Mouse (Mus musculus) heart, adult 2 months (tissue): Measurements from ENCODE around the gene Fat2. TPM values are rescaled to one million over a fixed set of nuclear protein-coding genes. Genes with fewer than 3 reads are reported as not detected.

Experiments
- DNase-seq, 2 experiments: peaks; one replicate each; pipeline ENCODE4 v3.0.0; 2021
- H3K27ac ChIP-seq: fragments of 200-600 bp; 2 replicates; pipeline ENCODE4 v1.8.1; 2022
- H3K27me3 ChIP-seq: fragments of 200-500 bp; 2 replicates; pipeline ENCODE4 v1.6.1; 2012; ENCODE audit warnings: mild to moderate bottlenecking, low read length, inconsistent platforms, mixed read lengths; ENCODE audit not compliant: control insufficient read depth, insufficient read depth
- H3K36me3 ChIP-seq: fragments of 200-500 bp; 2 replicates; pipeline ENCODE4 v1.6.1; 2012; ENCODE audit warnings: low read length, inconsistent platforms; ENCODE audit not compliant: control insufficient read depth, insufficient read depth
- H3K4me1 ChIP-seq: fragments of 200-500 bp; 2 replicates; pipeline ENCODE4 v1.6.1; 2011; ENCODE audit warnings: low read length; ENCODE audit not compliant: control insufficient read depth, insufficient read depth
- H3K4me3 ChIP-seq: fragments of 200-600 bp; 2 replicates; pipeline ENCODE4 v1.8.1; 2022
- H3K79me2 ChIP-seq: fragments of 200-500 bp; replicated peaks from 2 replicates; pipeline ENCODE4 v1.6.1; 2012; ENCODE audit warnings: mild to moderate bottlenecking, inconsistent platforms, low read length, moderate library complexity, mixed read lengths; ENCODE audit not compliant: control insufficient read depth, insufficient read depth
- H3K9ac ChIP-seq: fragments of 200-500 bp; 2 replicates; pipeline ENCODE4 v1.6.1; 2012; ENCODE audit warnings: low read depth, mild to moderate bottlenecking, control low read depth, inconsistent platforms, low read length, mixed read lengths
- CTCF ChIP-seq: fragments of 200-600 bp; IDR thresholded peaks from 2 replicates; pipeline ENCODE4 v1.8.1; 2022; ENCODE audit warnings: antibody characterized with exemption, mild to moderate bottlenecking, moderate library complexity
- EP300 ChIP-seq: fragments of 200-500 bp; IDR thresholded peaks from 2 replicates; pipeline ENCODE4 v1.6.1; 2011; ENCODE audit warnings: low read depth, low read length, control low read depth; ENCODE audit not compliant: insufficient read depth
- POLR2A ChIP-seq: fragments of 200-500 bp; IDR thresholded peaks from 2 replicates; pipeline ENCODE4 v1.6.1; 2011; ENCODE audit warnings: mild to moderate bottlenecking, low read depth, low read length, control low read depth; ENCODE audit not compliant: insufficient read depth
- WGBS: fragments of 180-500 bp; shearing (Covaris S2); methylation state at CpG from one replicate; pipeline ENCODE4 v1.1.7; 2018; 5-methylcytosine and 5-hydroxymethylcytosine counted together
- intact Hi-C: fragments of 180-260 bp; cut with DNase I; formaldehyde crosslinking; loops from one replicate; pipeline ENCODE4 v1.15.1; 2025
- polyA plus RNA-seq: library from polyadenylated mRNA; depleted of rRNA; stranded (reverse); fragments of >200 nt; gene quantifications from 2 replicates; pipeline ENCODE4 v1.2.3, GENCODE M21; 2012
- total RNA-seq, 2 experiments: library from RNA; stranded (reverse); gene quantifications; 2 replicates each; pipeline ENCODE4 v1.2.3; 2021

Fat2 gene
- total and polyA plus RNA-seq, 3 experiments, result 0.03 to 0.14 (median 0.09) TPM

GRCm38 (mm10) chr11:55268580-55268979 is 67.8 kb downstream of the Fat2 start:
- WGBS, result 64% methylated on average over 6 of the region's 6 CpGs
- no peak for DNase-seq
- intact Hi-C loops, result no loop called here
- no peaks in the 10 kb centered on the region for H3K27me3 ChIP-seq
- H3K79me2 ChIP-seq, result no peaks in the 10 kb centered on the region
- H3K4me3 ChIP-seq, result no peak overlapping the region
- no peak overlapping the region for H3K9ac ChIP-seq
- H3K27ac ChIP-seq, result no peak overlapping the region
- TF ChIP-seq POLR2A (no peak), CTCF (no peak), EP300 (no peak)
- no peaks in the 10 kb centered on the region for H3K36me3 ChIP-seq
- H3K4me1 ChIP-seq, result no peaks in the 10 kb centered on the region

GRCm38 (mm10) chr11:55265647-55266046 is 70.7 kb downstream of the Fat2 start:
- H3K9ac ChIP-seq, result no peak overlapping the region
- peaks cover 3% of the 10 kb centered on the region; the same call in 1 of the 2 replicates for H3K4me1 ChIP-seq
- intact Hi-C loops, result no loop called here
- TF ChIP-seq POLR2A (no peak), CTCF (no peak), EP300 (0 out of 2 replicates have a peak, but pooled peaks have one; percentile 28)
- no peak for DNase-seq
- no peaks in the 10 kb centered on the region for H3K36me3 ChIP-seq
- no peak overlapping the region for H3K4me3 ChIP-seq
- H3K79me2 ChIP-seq, result no peaks in the 10 kb centered on the region
- no peaks in the 10 kb centered on the region for H3K27me3 ChIP-seq
- WGBS, result 18% methylated on average over 2 of the region's 2 CpGs
- H3K27ac ChIP-seq, result no peak overlapping the region

GRCm38 (mm10) chr11:55264318-55264717 is 72.0 kb downstream of the Fat2 start:
- TF ChIP-seq CTCF (no peak), POLR2A (no peak), EP300 (no peak)
- Histone ChIP-seq H3K27me3 (no peaks in the 10 kb centered on the region), H3K9ac (no peak overlapping the region), H3K4me1 (peaks cover 3% of the 10 kb centered on the region; the same call in 1 of the 2 replicates), H3K36me3 (no peaks in the 10 kb centered on the region), H3K4me3 (no peak overlapping the region), H3K27ac (no peak overlapping the region), H3K79me2 (no peaks in the 10 kb centered on the region)
- WGBS, result 65% methylated on average over 2 of the region's 2 CpGs
- DNase-seq, result no peak
- intact Hi-C loops, result loop anchor here (5.0 kb wide), 1 partner anchor 113 kb away; no protein-coding TSS in a partner anchor

- no peaks in the 10 kb centered on the region for H3K36me3 ChIP-seq
- no peaks in the 10 kb centered on the region for H3K79me2 ChIP-seq
- H3K4me1 ChIP-seq, result peaks cover 3% of the 10 kb centered on the region; the same call in 1 of the 2 replicates
- intact Hi-C loops, result loop anchor here (5.0 kb wide), 1 partner anchor 115 kb away; no protein-coding TSS in a partner anchor
- H3K9ac ChIP-seq, result no peak overlapping the region
- 30% methylated on average over 5 of the region's 5 CpGs for WGBS
- no peak overlapping the region for H3K27ac ChIP-seq
- H3K27me3 ChIP-seq, result no peaks in the 10 kb centered on the region
- no peak overlapping the region for H3K4me3 ChIP-seq
- peak; percentile 52 for TF ChIP-seq CTCF
- TF ChIP-seq POLR2A, result no peak
- 0 out of 2 replicates have a peak, but pooled peaks have one; percentile 36 for TF ChIP-seq EP300
- DNase-seq, result peak; percentile 65 to 82
These were observed 74.4 kb downstream of the Fat2 start for GRCm38 (mm10) chr11:55262000-55262399.

GRCm38 (mm10) chr11:55261105-55261504 is 75.3 kb downstream of the Fat2 start:
- 84% methylated on average over 4 of the region's 4 CpGs for WGBS
- TF ChIP-seq EP300, result no peak
- no peak for TF ChIP-seq CTCF
- TF ChIP-seq POLR2A, result no peak
- intact Hi-C loops, result loop anchor here (5.0 kb wide), 1 partner anchor 116 kb away; no protein-coding TSS in a partner anchor
- Histone ChIP-seq H3K36me3 (no peaks in the 10 kb centered on the region), H3K79me2 (no peaks in the 10 kb centered on the region), H3K4me3 (no peak overlapping the region), H3K9ac (no peak overlapping the region), H3K27ac (no peak overlapping the region), H3K4me1 (peaks cover 3% of the 10 kb centered on the region; the same call in 1 of the 2 replicates), H3K27me3 (no peaks in the 10 kb centered on the region)
- no peak for DNase-seq

- H3K27ac ChIP-seq, result no peak overlapping the region
- no peak overlapping the region for H3K4me3 ChIP-seq
- TF ChIP-seq EP300 (no peak), CTCF (no peak), POLR2A (no peak)
- no peaks in the 10 kb centered on the region for H3K79me2 ChIP-seq
- H3K36me3 ChIP-seq, result no peaks in the 10 kb centered on the region
- 83% methylated on average over 9 of the region's 9 CpGs for WGBS
- no peaks in the 10 kb centered on the region for H3K4me1 ChIP-seq
- intact Hi-C loops, result no loop called here
- no peak for DNase-seq
- H3K27me3 ChIP-seq, result no peaks in the 10 kb centered on the region
- no peak overlapping the region for H3K9ac ChIP-seq
These were observed 83.0 kb downstream of the Fat2 start for GRCm38 (mm10) chr11:55253391-55253790.
